Mouse (Mus musculus): ENCODE results near the gene Arhgap21. TPM values are rescaled to one million over a fixed set of nuclear protein-coding genes. Genes with fewer than 3 reads are reported as not detected.

The Arhgap21 gene
- polyA plus RNA-seq, 1 experiment = 104 TPM

- Histone ChIP-seq H3K4me1 (ENCODE audit: control insufficient read depth, insufficient read depth, low read length) (no peaks in the 10 kb centered on the region), H3K4me3 (ENCODE audit: insufficient read depth, low read length) (no peak overlapping the region), H3K27ac (ENCODE audit: insufficient read depth, low read length) (no peak overlapping the region)
- TF ChIP-seq CTCF (IDR thresholded peaks at IDR 0.05; ENCODE audit: extremely low read depth, insufficient read depth, low read length) = no peak
- TF ChIP-seq POLR2A (IDR thresholded peaks at IDR 0.05; ENCODE audit: extremely low read depth, insufficient read depth, low read length) = no peak
Measured at GRCm38 (mm10) chr2:20831608-20832406, 136.9 kb downstream of the Arhgap21 start.

GRCm38 (mm10) chr2:20830882-20831281, 137.8 kb downstream of the Arhgap21 start:
- Histone ChIP-seq H3K27ac (ENCODE audit: insufficient read depth, low read length) (no peak overlapping the region), H3K4me1 (ENCODE audit: control insufficient read depth, insufficient read depth, low read length) (no peaks in the 10 kb centered on the region), H3K4me3 (ENCODE audit: insufficient read depth, low read length) (no peak overlapping the region)
- TF ChIP-seq POLR2A (IDR thresholded peaks at IDR 0.05; ENCODE audit: extremely low read depth, insufficient read depth, low read length) (no peak), CTCF (IDR thresholded peaks at IDR 0.05; ENCODE audit: extremely low read depth, insufficient read depth, low read length) (no peak)

DNA sequence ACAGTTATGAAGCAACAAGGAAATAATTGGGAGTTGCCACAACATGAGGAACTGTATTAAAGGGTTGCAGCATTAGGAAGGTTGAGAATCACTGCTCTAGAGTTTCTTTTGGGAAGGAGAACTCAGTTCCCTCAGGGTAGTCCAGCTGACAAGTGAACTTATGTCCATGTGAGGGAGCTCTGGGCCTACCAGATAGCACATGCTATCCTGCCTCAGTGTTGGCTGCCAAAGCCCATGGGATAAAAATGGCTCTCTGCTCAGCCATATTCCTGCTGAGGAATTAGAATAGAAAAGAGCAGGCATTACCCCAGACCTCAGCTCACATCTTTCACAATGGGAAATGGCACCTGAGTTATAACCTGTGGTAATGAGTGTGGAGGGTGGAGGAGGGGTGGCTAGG, 142.4 kb downstream of the Arhgap21 start:
- Histone ChIP-seq H3K4me3 (ENCODE audit: insufficient read depth, low read length) (no peak overlapping the region), H3K27ac (ENCODE audit: insufficient read depth, low read length) (no peak overlapping the region), H3K4me1 (ENCODE audit: control insufficient read depth, insufficient read depth, low read length) (no peaks in the 10 kb centered on the region)
- TF ChIP-seq CTCF (IDR thresholded peaks at IDR 0.05; ENCODE audit: extremely low read depth, insufficient read depth, low read length) (no peak), POLR2A (IDR thresholded peaks at IDR 0.05; ENCODE audit: extremely low read depth, insufficient read depth, low read length) (no peak)

- TF ChIP-seq CTCF (IDR thresholded peaks at IDR 0.05; ENCODE audit: extremely low read depth, insufficient read depth, low read length) (no peak), POLR2A (IDR thresholded peaks at IDR 0.05; ENCODE audit: extremely low read depth, insufficient read depth, low read length) (no peak)
- no peaks in the 10 kb centered on the region for H3K4me1 ChIP-seq (ENCODE audit: control insufficient read depth, insufficient read depth, low read length)
- no peak overlapping the region for H3K4me3 ChIP-seq (ENCODE audit: insufficient read depth, low read length)
- no peak overlapping the region for H3K27ac ChIP-seq (ENCODE audit: insufficient read depth, low read length)
Measured at GRCm38 (mm10) chr2:20818226-20818625, 150.5 kb downstream of the Arhgap21 start.

GRCm38 (mm10) chr2:20813986-20814385, 154.7 kb downstream of the Arhgap21 start:
- TF ChIP-seq CTCF (IDR thresholded peaks at IDR 0.05; ENCODE audit: extremely low read depth, insufficient read depth, low read length) = peak; percentile 31; the same call in 1 of the 2 replicates
- TF ChIP-seq POLR2A (IDR thresholded peaks at IDR 0.05; ENCODE audit: extremely low read depth, insufficient read depth, low read length) = no peak
- no peak overlapping the region for H3K4me3 ChIP-seq (ENCODE audit: insufficient read depth, low read length)
- no peak overlapping the region for H3K27ac ChIP-seq (ENCODE audit: insufficient read depth, low read length)
- H3K4me1 ChIP-seq (ENCODE audit: control insufficient read depth, insufficient read depth, low read length) = no peaks in the 10 kb centered on the region

- Histone ChIP-seq H3K4me1 (ENCODE audit: control insufficient read depth, insufficient read depth, low read length) (no peaks in the 10 kb centered on the region), H3K4me3 (ENCODE audit: insufficient read depth, low read length) (no peak overlapping the region)
- TF ChIP-seq POLR2A (IDR thresholded peaks at IDR 0.05; ENCODE audit: extremely low read depth, insufficient read depth, low read length) = no peak
Measured at GRCm38 (mm10) chr2:20811506-20811905, 157.2 kb downstream of the Arhgap21 start.

GRCm38 (mm10) chr2:20801236-20801890, 167.3 kb downstream of the Arhgap21 start:
- no peak overlapping the region for H3K4me3 ChIP-seq (ENCODE audit: insufficient read depth, low read length)
- no peak for TF ChIP-seq POLR2A (IDR thresholded peaks at IDR 0.05; ENCODE audit: extremely low read depth, insufficient read depth, low read length)
- no peak for TF ChIP-seq CTCF (IDR thresholded peaks at IDR 0.05; ENCODE audit: extremely low read depth, insufficient read depth, low read length)
- no peaks in the 10 kb centered on the region for H3K4me1 ChIP-seq (ENCODE audit: control insufficient read depth, insufficient read depth, low read length)
- H3K27ac ChIP-seq (ENCODE audit: insufficient read depth, low read length) = no peak overlapping the region

More at GRCm38 (mm10) chr2:20811506-20811905, 157.2 kb downstream of the Arhgap21 start:
- H3K27ac ChIP-seq (ENCODE audit: insufficient read depth, low read length) = no peak overlapping the region

Other genes starting within 250 kb of the Arhgap21 start
- 3.9 and 4.4 TPM in 2 replicates for gene Enkur, start 236.5 kb upstream of the Arhgap21 start, polyA plus RNA-seq (2012; rRNA removed)
- 12.7 and 13.6 TPM in 2 replicates for gene Thnsl1, start 236.8 kb upstream of the Arhgap21 start, polyA plus RNA-seq (2012; rRNA removed)

All from cortical plate, adult 2 months (tissue).